In the genomic region with DNA sequence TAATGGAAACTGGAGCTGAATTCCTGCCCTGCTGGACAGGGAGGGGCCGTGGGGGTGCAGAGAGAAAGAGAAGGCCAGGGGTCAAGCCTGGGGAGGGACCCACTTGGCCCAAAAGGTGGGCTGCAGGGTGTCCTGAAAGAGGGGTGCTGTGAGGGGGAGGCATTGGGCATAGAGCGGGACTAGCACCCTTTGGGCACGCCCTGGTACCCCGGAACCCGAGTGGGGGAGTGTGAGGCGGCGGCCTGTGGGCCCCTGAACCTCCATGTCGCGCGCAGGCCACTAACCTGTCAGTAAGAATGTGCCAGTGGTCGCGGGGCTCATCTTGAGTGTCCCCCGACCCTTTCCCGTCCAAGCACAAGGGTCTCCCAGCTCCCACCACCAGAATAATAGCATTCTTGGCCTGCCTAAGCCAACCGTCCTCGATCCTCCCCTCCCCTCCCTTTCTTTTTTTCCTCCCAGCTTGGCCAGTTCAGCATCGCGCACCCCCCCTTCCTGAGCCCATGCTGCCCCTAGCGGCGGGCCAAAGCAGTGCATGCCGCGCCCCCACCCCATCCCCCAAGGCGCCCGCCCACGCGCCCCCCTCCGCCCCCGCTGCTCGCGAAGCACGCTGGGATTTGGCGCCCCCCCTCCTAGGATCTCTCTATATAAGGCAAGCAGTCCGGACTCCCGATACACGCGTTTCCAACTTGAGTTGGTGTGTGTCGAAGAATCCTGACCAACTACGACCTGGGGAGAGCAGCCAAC, we compare ENCODE assay signal across 8 mouse cellular contexts. TPM values are rescaled to one million over a fixed set of nuclear protein-coding genes. Genes with fewer than 3 reads are reported as not detected.
A peak's percentile ranks its signal among the peaks of the same experiment; 100 is the strongest.
DNase-seq lines count a peak whose midpoint lies in the region; ATAC-seq and TF ChIP-seq lines count a peak whose summit lies in the region.

A gene (minus strand): TSS at position 512 of the 744 bp plus-strand sequence.
A gene (plus strand): TSS at position 611 of the 744 bp plus-strand sequence.

- peaks cover 6% of the 10 kb centered on the region; the same call in 1 of the 2 replicates for H3K9me3 ChIP-seq in forebrain, embryonic 14.5 days (replicated peaks; ENCODE audit: control insufficient read depth, low read length)
- H3K9me3 ChIP-seq in heart, postnatal 0 days (replicated peaks; ENCODE audit: control insufficient read depth, low read length), result no peaks in the 10 kb centered on the region
- no peaks in the 10 kb centered on the region for H3K9me3 ChIP-seq in liver, embryonic 15.5 days (replicated peaks)
- H3K9me3 ChIP-seq in neural tube, embryonic 11.5 days (ENCODE audit: control insufficient read depth, low read length), result peaks cover 7% of the 10 kb centered on the region; the same call in 1 of the 2 replicates

- peak within 1 kb of the TSS; percentile 57 for H3K4me2 ChIP-seq in forebrain, embryonic 14.5 days (ENCODE audit: low read length)
- H3K4me2 ChIP-seq in heart, postnatal 0 days (ENCODE audit: low read depth, low read length), result peak within 1 kb of the TSS; percentile 66
- H3K4me2 ChIP-seq in liver, embryonic 15.5 days, result peak within 1 kb of the TSS; percentile 55
- H3K4me2 ChIP-seq in neural tube, embryonic 11.5 days (ENCODE audit: low read depth), result peak within 1 kb of the TSS; percentile 63

- no peaks in the 10 kb centered on the region for H3K36me3 ChIP-seq in forebrain, embryonic 14.5 days (ENCODE audit: control insufficient read depth, insufficient read depth, low read length)
- no peaks in the 10 kb centered on the region for H3K36me3 ChIP-seq in heart, postnatal 0 days (replicated peaks; ENCODE audit: control insufficient read depth, insufficient read depth, low read length)
- H3K36me3 ChIP-seq in liver, embryonic 15.5 days (replicated peaks), result no peaks in the 10 kb centered on the region
- no peaks in the 10 kb centered on the region for H3K36me3 ChIP-seq in neural tube, embryonic 11.5 days (ENCODE audit: control insufficient read depth, insufficient read depth, low read length)

- peak within 1 kb of the TSS; percentile 48 for H3K4me3 ChIP-seq in forebrain, embryonic 14.5 days (ENCODE audit: low read depth, low read length)
- peak within 1 kb of the TSS; percentile 54 for H3K4me3 ChIP-seq in heart, postnatal 0 days (ENCODE audit: low read depth, low read length)
- H3K4me3 ChIP-seq in liver, embryonic 15.5 days (replicated peaks), result peak within 1 kb of the TSS; percentile 49
- H3K4me3 ChIP-seq in neural tube, embryonic 11.5 days (ENCODE audit: low read depth, low read length), result peak within 1 kb of the TSS; percentile 54

- H3K4me1 ChIP-seq in forebrain, embryonic 14.5 days (ENCODE audit: control insufficient read depth, insufficient read depth, low read length), result peaks cover 3% of the 10 kb centered on the region; the same call in 1 of the 2 replicates
- no peaks in the 10 kb centered on the region for H3K4me1 ChIP-seq in heart, postnatal 0 days (ENCODE audit: control insufficient read depth, insufficient read depth)
- peaks cover 9% of the 10 kb centered on the region; the same call in 1 of the 2 replicates for H3K4me1 ChIP-seq in liver, embryonic 15.5 days (replicated peaks)
- no peaks in the 10 kb centered on the region for H3K4me1 ChIP-seq in neural tube, embryonic 11.5 days (ENCODE audit: control insufficient read depth, insufficient read depth, low read length)

- TF ChIP-seq EP300 in heart, postnatal 0 days (IDR thresholded peaks at IDR 0.05; ENCODE audit: low read depth), result 0 out of 2 replicates have a peak, but pooled peaks have one; percentile 27

- 52% methylated on average over 27 of the region's 38 CpGs for WGBS in forebrain, embryonic 14.5 days
- WGBS in heart, postnatal 0 days, result 47% methylated on average over 38 of the region's 38 CpGs
- WGBS in liver, embryonic 15.5 days (ENCODE audit: insufficient replicate concordance), result 48% methylated on average over 38 of the region's 38 CpGs
- 48% methylated on average over 36 of the region's 38 CpGs for WGBS in neural tube, embryonic 11.5 days

- peak; percentile 68 for TF ChIP-seq CTCF in heart, postnatal 0 days (IDR thresholded peaks at IDR 0.05; ENCODE audit: low read depth)

- H3K27ac ChIP-seq in forebrain, embryonic 14.5 days (ENCODE audit: low read depth, low read length), result peak within 1 kb of the TSS; percentile 83
- peak within 1 kb of the TSS; percentile 76 for H3K27ac ChIP-seq in heart, postnatal 0 days (ENCODE audit: low read depth)
- H3K27ac ChIP-seq in liver, embryonic 15.5 days (replicated peaks), result no peak within 1 kb of the TSS; the same call in 1 of the 2 replicates
- peak within 1 kb of the TSS; percentile 77 for H3K27ac ChIP-seq in neural tube, embryonic 11.5 days (ENCODE audit: low read depth, low read length)

- DNase-seq in layer of hippocampus, adult 11-12 months (ENCODE audit: low spot score), result peak; percentile 69
- DNase-seq in layer of hippocampus, adult 9-10 months (ENCODE audit: low spot score), result no peak
- DNase-seq in forebrain, embryonic 14.5 days (ENCODE audit: low spot score), result peak; percentile 83
- peak; percentile 67 for DNase-seq in heart, postnatal 0 days (ENCODE audit: low spot score)
- DNase-seq in kidney, postnatal 36 days, result peak; percentile 46 to 74
- DNase-seq in neural tube, embryonic 11.5 days (ENCODE audit: low spot score), result peak; percentile 80
- DNase-seq in telencephalon, adult 2 months (ENCODE audit: low read depth, low spot score), result peak; percentile 38

- no peaks in the 10 kb centered on the region for H3K27me3 ChIP-seq in forebrain, embryonic 14.5 days (replicated peaks; ENCODE audit: control insufficient read depth, insufficient read depth, low read length)
- no peaks in the 10 kb centered on the region for H3K27me3 ChIP-seq in heart, postnatal 0 days (ENCODE audit: control insufficient read depth, insufficient read depth, low read length)
- peaks cover 33% of the 10 kb centered on the region for H3K27me3 ChIP-seq in liver, embryonic 15.5 days
- H3K27me3 ChIP-seq in neural tube, embryonic 11.5 days (ENCODE audit: control insufficient read depth, insufficient read depth, low read length), result no peaks in the 10 kb centered on the region

- ATAC-seq in forebrain, embryonic 14.5 days, result peak; percentile 62
- peak; percentile 61 for ATAC-seq in heart, postnatal 0 days (ENCODE audit: insufficient read depth, low read depth)
- peak; percentile 27; the same call in 1 of the 2 replicates for ATAC-seq in liver, embryonic 15.5 days (ENCODE audit: insufficient read depth)
- peak; percentile 81 for ATAC-seq in neural tube, embryonic 11.5 days (ENCODE audit: insufficient read depth, low FRiP score, low TSS enrichment)

- peak within 1 kb of the TSS; percentile 77 for H3K9ac ChIP-seq in forebrain, embryonic 14.5 days (ENCODE audit: low read length)
- peak within 1 kb of the TSS; percentile 73 for H3K9ac ChIP-seq in heart, postnatal 0 days (replicated peaks; ENCODE audit: low read depth, low read length)
- H3K9ac ChIP-seq in liver, embryonic 15.5 days, result no peak within 1 kb of the TSS; the same call in 1 of the 2 replicates
- peak within 1 kb of the TSS; percentile 76 for H3K9ac ChIP-seq in neural tube, embryonic 11.5 days (ENCODE audit: low read length)

RNA-seq across cellular contexts. Expression of the first gene that starts in this region (rescaled TPM):
- 48.0 and 48.3 TPM in 2 replicates for polyA plus RNA-seq in forebrain, embryonic 14.5 days (2014; fragmentation: Nextera tagmentation; extraction: Ambion mirVana)
- 31.3 and 36.6 TPM in 2 replicates for total RNA-seq in heart, postnatal 0 days (2014; rRNA removed; ENCODE audit: low replicate concordance)
- polyA plus RNA-seq in heart, postnatal 0 days (2015; fragmentation: Nextera tagmentation; extraction: Ambion mirVana), result 50.8 and 53.0 TPM in 2 replicates
- 19.6 and 20.8 TPM in 2 replicates for polyA plus RNA-seq in liver, embryonic 15.5 days (2015; fragmentation: Nextera tagmentation; extraction: Ambion mirVana)
- 55.1 and 57.6 TPM in 2 replicates for polyA plus RNA-seq in neural tube, embryonic 11.5 days (2014; fragmentation: Nextera tagmentation; extraction: Ambion mirVana)

RNA-seq across cellular contexts. Expression of the second gene that starts in this region (rescaled TPM):
- 9.3 and 9.8 TPM in 2 replicates for polyA plus RNA-seq in forebrain, embryonic 14.5 days (2014; fragmentation: Nextera tagmentation; extraction: Ambion mirVana)
- total RNA-seq in heart, postnatal 0 days (2014; rRNA removed; ENCODE audit: low replicate concordance), result 6.5 and 9.3 TPM in 2 replicates
- 0.41 and 0.42 TPM in 2 replicates for polyA plus RNA-seq in heart, postnatal 0 days (2015; fragmentation: Nextera tagmentation; extraction: Ambion mirVana)
- polyA plus RNA-seq in liver, embryonic 15.5 days (2015; fragmentation: Nextera tagmentation; extraction: Ambion mirVana), result 1.8 and 2.0 TPM in 2 replicates
- polyA plus RNA-seq in neural tube, embryonic 11.5 days (2014; fragmentation: Nextera tagmentation; extraction: Ambion mirVana), result 14.8 and 15.4 TPM in 2 replicates

Comparison
In these comparisons a context has a peak if more than half of its experiments do, and no peak if none do; other contexts are left out.
1. ATAC-seq: peak in every context shown above with its lines; median percentile 81 in neural tube, embryonic 11.5 days; 62 in forebrain, embryonic 14.5 days; 61 in heart, postnatal 0 days; 27 in liver, embryonic 15.5 days.